Mouse (Mus musculus) stomach, postnatal 0 days (tissue): Measurements from ENCODE around the gene Hus1b.

ENCODE experiments used
- CTCF ChIP-seq: IDR thresholded peaks from 2 replicates; pipeline ENCODE4 v1.5.1; 2016; ENCODE audit warnings: antibody characterized with exemption, low read depth, mild to moderate bottlenecking, moderate library complexity
- EP300 ChIP-seq: optimal IDR thresholded peaks from 2 replicates; pipeline ENCODE3; 2016; ENCODE audit warnings: antibody characterized with exemption

DNA sequence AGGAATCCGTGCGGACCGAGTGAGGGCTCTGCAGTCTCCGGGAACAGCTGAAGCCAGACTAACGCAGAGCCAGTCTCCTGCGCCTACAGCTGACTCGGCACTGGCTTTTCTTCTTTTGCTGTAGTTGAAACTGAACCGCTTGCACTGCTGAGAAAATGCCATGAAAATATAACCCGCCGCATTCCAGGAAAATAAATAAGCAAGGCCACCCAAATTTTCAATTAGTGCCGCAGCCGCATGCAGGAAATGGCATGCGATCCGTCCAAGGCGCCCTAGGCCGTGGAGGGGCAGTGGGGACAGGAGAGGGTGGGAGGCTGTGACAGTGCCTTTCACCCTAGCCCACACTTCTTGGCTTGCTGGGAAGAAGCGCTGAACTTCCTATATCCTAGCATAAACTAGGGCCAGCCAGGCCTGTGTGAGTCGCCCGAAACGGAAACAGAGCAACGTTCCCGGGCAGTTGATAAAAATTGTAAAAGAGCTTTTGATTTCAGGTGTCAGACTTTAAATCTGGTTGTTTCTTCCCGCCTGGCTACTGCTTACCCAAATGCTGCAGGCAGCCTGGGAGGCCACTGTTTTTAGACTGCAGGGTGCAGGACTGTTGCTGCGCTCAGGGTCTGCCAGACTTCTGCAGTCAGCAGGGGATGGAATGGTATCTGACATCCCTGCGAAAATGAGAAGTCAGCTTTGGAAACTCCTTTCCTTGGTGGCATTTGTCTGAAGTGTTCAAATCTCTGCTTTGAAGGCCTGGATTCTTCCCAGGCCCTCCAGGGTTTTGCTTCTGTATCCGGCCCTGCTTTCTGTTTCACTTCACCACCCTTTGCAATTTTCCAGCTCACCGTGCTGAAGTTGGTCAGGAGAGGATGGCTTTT, 38.3 kb upstream of the Hus1b start:
- TF ChIP-seq EP300 (no peak), CTCF (no peak)
